Mouse (Mus musculus): ENCODE measurements around the gene Gse1.

The Gse1 gene

GRCm38 (mm10) chr8:120525135-120525534, 296.9 kb downstream of the Gse1 start:
- no peak for DNase-seq

GRCm38 (mm10) chr8:120525832-120526231, 297.6 kb downstream of the Gse1 start:
- DNase-seq: no peak

GRCm38 (mm10) chr8:120526577-120526976, 298.3 kb downstream of the Gse1 start:
- DNase-seq: no peak

- no peak for DNase-seq
Measured at GRCm38 (mm10) chr8:120528332-120528731, 300.1 kb downstream of the Gse1 start.

GRCm38 (mm10) chr8:120529226-120529625, 301.0 kb downstream of the Gse1 start:
- peak in 1 of 2 experiments; percentile 62 for DNase-seq

GRCm38 (mm10) chr8:120530954-120531656, 302.8 kb downstream of the Gse1 start:
- DNase-seq: no peak

GRCm38 (mm10) chr8:120531775-120532516, 303.7 kb downstream of the Gse1 start:
- no peak for DNase-seq

GRCm38 (mm10) chr8:120532517-120533215, 304.4 kb downstream of the Gse1 start:
- DNase-seq: peak in 1 of 2 experiments; percentile 67

GRCm38 (mm10) chr8:120533380-120533779, 305.1 kb downstream of the Gse1 start:
- no peak for DNase-seq

- no peak for DNase-seq
Measured at GRCm38 (mm10) chr8:120534080-120534479, 305.8 kb downstream of the Gse1 start.

GRCm38 (mm10) chr8:120534504-120535368, 306.5 kb downstream of the Gse1 start:
- DNase-seq: peak; percentile 89 to 90

GRCm38 (mm10) chr8:120535452-120536305, 307.4 kb downstream of the Gse1 start:
- DNase-seq: peak; percentile 72 to 82

GRCm38 (mm10) chr8:120536306-120537206, 308.3 kb downstream of the Gse1 start:
- DNase-seq: peak; percentile 75 to 84

- peak; percentile 90 to 95 for DNase-seq
Measured at GRCm38 (mm10) chr8:120537207-120537817, 309.1 kb downstream of the Gse1 start.

- DNase-seq: peak; percentile 65 to 81
Measured at GRCm38 (mm10) chr8:120537818-120538396, 309.7 kb downstream of the Gse1 start.

GRCm38 (mm10) chr8:120538397-120539240, 310.4 kb downstream of the Gse1 start:
- peak; percentile 88 to 94 for DNase-seq

- DNase-seq: peak; percentile 61 to 66
Measured at GRCm38 (mm10) chr8:120539381-120539774, 311.1 kb downstream of the Gse1 start.

GRCm38 (mm10) chr8:120539775-120540625, 311.7 kb downstream of the Gse1 start:
- DNase-seq: no peak

All from lung, postnatal 4 days (tissue).